Mouse (Mus musculus) activated CD4-positive, CD25-positive, alpha-beta regulatory T cell, adult 4 months (primary cell): ENCODE results near the gene Atg9b. TPM values are rescaled to one million over a fixed set of nuclear protein-coding genes. Genes with fewer than 3 reads are reported as not detected.
"Not testable (repeated sequence)": the region's sequence is repeated elsewhere in the genome, so short reads cannot be mapped to it uniquely, and the experiment has no call there.

Source experiments
- ATAC-seq: one replicate; pipeline ENCODE4 v1.8.0; 2017
- polyA plus RNA-seq, 2 experiments: library from polyadenylated mRNA; unstranded; fragments of 100-300 nt; shearing (Covaris generic); gene quantifications; one replicate each; pipeline ENCODE4 v1.2.1; 2017

Atg9b gene
- polyA plus RNA-seq, 2 experiments from 2014 or later = 2.2 to 2.9 TPM

DNA sequence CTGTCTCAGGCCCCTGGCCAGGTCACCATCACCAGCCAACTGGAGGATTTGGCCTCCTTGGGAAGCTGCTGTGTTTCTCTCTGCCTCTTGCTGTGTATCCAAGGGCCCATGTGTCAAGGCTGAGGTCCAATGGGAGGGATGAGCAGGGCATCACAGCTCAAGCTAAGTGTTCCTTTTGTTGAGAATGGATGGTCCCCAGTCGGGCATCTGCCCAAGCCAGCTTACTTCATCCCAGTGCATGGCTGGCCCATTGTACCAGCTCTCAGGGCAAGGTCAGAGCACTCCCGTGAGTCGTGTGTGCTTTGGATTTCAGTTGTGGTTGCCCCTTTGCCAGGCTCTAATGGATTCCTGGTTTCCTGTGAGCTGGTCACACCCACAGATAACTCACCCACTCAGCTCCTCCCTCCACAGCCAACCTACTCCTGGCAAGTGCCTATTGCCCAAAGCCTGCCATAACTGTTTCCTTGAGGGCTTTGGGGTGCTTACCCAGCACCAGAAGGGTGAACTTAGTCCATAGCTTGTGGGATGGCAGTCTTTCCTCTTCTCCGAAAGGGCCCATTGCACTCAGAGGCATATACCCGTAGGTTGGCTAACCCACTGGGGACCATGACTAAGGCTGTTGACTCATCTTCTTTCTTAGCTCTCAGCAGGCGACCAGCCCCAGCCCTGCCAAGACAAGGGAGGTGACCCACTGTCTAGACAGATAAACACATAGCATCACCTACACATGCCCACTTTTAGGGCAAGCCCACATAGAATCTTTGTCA, 12.8 kb upstream of the Atg9b start:
- no peak for ATAC-seq

DNA sequence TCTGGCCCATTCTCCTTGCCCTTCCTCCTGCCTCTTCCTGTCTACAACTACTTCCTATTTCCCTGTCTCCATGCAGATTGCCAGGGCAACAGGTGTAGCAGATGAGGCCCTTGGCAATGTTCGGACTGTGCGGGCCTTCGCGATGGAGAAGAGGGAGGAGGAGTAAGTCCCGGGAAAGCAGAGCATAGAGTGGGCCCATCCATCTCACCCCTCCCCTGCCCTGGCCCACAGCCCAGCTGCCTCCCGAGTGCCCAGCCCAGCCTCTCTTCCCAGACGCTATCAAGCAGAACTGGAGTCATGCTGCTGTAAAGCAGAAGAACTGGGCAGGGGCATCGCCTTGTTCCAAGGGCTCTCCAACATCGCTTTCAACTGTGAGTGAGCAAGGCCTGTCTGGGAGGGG, 10.0 kb upstream of the Atg9b start:
- ATAC-seq = no peak

DNA sequence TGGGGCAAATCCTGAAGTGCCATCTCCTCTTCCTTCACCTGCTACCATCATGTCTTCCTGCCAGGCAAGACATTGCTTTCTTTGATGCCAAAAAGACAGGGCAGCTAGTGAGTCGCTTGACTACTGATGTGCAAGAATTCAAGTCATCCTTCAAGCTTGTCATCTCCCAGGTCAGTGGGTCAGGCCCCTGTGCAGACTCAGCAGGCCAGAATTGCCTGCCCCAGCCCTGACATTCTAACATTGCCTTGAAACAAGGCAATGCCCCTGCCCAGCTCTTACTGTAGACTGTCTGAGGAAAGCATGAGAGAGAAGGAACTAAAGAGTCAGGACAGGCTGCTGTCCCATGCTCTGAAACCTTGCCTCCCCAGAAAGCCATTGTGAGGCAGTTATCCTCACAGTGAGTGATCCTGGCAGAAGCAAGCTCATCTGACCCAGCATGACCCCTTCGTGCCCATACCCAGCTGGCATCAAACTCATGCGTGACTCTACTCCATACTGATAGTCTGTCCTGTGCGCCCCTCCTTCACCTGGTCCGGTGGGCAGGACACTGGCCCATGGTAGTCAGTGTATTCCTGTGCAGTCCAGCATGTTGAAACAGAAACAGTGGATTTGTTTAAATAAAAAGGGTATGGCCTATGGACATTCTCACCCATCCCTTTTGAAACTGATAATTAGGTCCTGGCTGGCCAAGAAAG, 9.1 kb upstream of the Atg9b start:
- no peak for ATAC-seq

DNA sequence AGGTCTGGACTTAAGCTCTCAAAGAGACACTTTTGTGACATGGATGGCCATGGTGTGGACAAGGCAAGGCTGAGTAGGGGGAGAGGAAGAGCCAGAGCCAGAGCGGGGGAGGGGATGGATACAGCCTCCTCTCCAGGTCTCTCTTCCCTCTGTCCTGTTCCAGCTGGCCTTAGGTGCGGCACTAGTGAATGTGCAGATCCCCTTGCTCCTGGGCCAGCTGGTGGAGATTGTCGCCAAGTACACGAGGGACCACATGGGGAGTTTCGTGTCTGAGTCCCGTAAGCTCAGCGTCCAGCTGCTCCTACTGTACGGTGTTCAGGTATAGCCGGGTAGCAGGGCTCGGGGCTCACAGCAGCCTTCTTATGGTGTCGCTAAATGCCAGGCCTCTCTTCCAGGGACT, 8.4 kb upstream of the Atg9b start:
- no peak for ATAC-seq

DNA sequence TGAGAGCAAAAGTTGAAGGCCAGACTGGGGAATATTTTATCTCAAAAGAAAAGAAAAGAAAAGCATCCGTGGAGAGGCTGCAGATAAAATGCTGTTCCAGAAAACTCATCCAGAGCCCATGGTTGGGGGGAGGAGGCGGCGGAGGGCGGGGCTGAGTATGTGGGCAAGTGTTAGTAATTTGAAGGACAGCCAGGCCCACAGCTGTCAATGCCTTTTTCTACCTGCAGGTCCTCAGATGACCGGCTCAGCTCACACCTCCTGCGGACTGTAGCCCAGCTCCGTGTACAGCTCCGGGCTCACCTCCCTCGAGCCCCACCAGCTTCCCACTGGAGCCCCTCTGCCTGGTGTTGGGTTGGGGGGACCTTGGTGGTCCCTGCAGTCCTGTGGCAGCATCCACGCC, 7.7 kb upstream of the Atg9b start:
- ATAC-seq = no peak

DNA sequence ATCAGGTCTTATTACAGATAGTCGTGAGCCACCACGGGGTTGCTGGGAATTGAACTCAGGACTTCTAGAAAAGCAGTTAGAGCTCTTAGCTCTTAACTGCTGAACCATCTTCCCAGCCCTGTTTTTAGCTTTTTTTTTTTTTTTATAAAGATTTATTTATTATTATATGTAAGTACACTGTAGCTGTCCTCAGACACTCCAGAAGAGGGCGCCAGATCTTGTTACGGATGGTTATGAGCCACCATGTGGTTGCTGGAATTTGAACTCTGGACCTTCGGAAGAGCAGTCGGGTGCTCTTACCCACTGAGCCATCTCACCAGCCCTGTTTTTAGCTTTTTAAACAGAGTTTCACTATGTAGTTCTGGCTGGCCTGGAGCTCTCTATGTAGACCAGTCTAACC, 4.3 kb upstream of the Atg9b start:
- ATAC-seq = not testable (repeated sequence)

DNA sequence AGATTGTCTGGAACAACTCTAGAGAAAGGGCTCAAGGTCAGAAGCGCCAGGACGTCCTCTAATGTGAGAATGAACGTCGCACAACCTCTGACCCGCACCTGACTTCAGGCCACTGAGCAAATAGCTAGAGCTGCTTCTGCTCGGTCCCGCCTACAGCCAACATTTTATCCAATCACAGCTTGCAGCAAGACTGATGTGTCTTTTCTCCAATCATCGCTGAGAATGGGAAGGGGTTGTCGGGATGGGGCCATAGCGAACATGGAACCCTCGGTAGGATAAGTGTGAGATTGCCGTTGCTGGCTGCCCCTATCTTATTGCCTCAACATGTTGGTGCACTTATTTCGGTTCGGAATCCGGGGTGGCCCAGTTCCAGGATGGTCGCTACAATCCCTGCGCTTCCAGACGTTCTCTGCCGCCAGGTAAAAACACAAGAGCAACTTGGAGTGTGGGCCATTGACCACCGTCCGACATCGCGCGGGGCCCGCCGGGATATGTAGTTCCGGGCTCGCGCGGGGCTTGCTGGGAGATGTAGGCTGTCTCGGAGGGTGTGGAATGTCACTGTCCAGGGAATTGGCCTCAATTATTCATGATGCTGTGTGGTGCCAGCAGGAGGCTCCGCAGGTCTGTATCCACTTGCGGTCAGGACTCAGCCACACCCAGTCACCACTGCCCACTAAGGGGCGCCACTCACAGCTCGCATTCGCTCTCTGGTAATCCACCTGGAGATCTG, 2.4 kb upstream of the Atg9b start:
- peak; percentile 83 for ATAC-seq

DNA sequence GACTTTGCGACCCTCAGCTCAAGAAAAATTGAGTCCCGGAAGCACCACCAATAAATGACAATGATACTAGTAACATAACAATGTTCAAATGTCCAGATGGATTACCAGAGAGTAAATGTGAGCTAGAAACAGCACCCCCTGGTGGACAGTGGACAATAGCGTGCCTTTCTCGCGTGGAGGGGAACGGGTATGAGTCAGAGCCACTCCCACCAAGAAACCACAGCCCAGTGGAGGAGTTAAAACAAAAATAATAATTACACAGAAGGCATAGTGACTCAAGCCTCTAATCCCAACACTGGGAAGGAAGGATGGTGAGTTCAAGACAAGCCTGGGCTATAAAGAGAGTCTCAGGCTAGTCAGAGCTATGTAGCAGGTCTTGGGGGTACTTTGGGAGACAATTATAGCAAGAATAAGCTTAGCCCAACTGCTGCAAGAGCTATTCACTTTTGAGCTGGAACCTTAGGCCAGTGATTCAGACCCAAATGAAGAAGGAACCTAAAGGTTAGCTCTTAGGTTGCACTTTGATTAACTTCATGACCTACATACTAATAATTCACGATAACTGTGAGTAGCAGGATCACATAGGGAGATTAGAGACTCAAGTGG, 1.6 kb upstream of the Atg9b start, which contains the start of gene Abcb8:
Abcb8 (plus strand) TSS at position 272 of the 606 bp plus-strand sequence.
- peak; percentile 57 for ATAC-seq

DNA sequence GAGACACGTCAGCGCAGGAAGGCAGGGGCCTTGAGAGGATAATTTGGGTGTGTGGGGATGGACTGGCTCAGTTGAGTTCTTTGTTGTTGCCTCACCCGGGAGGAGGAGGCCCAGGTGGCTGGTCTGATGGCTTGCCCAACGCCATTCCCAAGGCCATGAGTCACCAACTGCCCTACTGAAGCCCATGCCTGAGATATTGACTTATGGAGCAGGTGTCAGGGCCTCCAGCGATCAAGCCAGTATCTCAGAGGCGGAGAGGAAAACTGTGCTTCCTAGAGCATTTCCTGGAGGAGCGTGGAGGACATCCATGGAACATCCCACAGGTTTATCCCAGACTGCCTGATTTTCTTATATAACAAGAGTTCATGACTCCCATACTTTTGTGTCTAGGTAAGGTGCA, 781 bp upstream of the Atg9b start:
- ATAC-seq = no peak

DNA sequence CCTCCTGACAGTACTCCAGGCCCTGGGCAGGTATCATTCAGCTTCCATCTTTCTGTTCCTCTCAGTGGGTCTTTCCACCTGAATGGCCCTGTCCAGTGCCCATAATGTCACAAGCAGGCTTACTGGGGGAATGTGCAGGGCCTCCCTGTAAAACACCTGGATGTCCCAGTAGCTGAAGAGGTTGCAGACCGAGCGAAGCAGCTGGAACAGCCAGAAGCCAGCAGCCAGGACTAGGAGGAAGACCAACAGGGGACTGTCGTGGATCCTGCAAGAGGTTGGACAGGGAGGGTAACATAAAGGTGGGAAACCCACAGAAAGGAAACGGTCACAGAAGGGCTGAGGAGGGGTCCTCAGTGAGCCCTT, 2.3 kb downstream of the Atg9b start:
- ATAC-seq = no peak

DNA sequence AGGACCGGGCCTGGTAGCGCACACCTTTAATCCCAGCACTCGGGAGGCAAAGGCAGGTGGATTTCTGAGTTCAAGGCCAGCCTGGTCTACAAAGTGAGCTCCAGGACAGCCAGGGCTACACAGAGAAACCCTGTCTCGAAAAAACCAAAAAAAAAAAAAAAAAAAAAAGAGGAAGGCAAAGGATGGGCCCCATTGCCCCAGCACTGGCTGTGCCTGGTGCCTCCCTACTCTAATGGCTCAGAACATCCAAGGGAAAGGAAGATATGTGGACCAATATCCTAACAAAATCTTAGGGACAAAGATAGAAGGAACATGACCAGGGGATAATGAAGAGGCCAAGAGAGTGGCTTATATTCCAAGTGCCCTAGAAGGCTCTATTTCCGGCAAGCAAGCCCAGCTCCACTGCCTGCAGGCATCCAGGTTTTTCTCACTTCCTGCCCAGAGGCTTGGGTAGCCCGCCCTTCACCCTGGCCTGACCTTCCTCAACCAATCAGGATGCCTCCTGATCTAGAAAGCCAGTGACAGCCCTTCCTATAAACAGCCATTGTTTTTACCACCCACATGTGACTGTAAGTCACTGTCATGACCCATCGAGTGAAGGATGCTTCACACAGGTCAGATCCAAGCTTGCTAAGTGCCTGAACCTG, 2.8 kb downstream of the Atg9b start:
- peak; percentile 52 for ATAC-seq

DNA sequence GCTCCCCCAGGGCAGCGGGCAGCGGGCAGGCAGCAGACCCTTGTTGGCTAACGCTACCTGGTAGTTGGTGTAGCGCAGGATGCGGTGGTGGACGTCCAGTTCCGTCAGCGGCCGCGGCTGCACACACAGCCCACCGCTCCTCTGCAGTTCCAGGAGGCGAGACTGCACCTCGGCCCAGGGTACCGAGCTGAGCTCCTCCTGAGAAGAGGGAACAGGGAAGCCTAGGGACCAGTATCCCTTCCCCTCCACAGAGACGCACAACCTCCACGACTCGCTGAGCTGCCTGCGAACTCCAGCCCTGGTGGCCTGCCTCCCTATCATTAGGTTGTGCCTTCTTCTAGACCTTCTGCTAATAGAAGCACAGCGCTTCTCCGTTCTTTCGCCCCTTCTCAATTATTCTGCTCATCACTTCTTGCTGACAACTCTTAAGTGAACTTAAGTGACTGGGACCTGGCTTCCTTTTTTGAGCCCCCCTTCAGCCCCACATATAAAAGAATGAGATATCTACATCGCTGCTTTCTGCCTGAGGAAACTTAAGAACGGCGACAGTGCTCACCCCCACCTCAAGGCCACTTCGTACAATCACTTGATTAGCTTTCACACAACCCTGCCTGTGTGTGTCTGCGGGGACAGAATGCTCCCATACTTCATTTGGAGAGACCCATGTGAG, 3.6 kb downstream of the Atg9b start:
- no peak for ATAC-seq

DNA sequence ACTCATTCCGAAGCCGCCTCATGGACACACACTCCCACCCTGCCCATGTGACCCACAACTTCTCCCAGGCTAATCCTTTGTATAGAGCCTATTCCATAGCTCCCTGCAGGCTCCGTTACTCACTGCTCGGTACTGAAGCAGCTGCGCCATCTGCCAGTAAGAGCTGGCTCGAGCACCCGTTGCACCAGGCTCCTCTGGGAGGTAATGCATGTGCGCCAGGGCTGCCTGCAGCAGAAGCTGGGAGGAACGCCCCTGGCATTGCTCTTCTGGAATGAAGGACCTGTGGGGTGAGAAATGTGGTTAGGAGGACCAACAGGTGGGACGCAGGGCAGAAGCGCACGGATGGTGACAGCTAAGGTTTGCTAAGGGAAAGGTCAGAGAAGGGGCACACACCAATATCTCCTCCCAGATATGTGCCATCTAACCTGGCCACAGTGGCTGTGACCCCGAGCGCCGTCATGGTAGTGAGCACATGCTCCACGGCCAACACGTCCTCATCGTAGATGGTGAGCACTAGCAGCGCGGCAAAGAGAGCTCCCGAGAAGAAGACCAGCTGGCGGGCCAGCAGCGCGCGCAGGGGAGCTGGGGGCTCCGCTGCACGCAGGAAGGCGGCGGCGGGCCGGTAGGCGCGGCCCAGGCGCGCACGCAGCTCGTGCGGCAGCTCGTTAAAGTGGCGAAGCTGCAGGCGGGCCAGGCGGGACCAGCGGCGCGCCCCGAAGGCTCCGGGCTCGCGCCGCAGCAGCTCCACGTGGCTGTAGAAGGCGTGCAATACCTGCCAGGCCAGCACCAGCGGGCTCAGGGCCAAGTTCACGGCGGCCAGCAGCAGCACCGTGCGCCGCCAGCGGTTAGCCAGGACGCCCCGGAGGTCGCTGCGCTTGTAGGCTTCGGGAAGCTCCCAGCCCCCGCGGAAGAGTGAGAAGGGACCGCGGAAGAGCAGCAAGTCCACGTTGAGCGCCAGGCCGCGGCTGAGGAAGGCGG, 4.4 kb downstream of the Atg9b start:
- peak; percentile 21 for ATAC-seq

DNA sequence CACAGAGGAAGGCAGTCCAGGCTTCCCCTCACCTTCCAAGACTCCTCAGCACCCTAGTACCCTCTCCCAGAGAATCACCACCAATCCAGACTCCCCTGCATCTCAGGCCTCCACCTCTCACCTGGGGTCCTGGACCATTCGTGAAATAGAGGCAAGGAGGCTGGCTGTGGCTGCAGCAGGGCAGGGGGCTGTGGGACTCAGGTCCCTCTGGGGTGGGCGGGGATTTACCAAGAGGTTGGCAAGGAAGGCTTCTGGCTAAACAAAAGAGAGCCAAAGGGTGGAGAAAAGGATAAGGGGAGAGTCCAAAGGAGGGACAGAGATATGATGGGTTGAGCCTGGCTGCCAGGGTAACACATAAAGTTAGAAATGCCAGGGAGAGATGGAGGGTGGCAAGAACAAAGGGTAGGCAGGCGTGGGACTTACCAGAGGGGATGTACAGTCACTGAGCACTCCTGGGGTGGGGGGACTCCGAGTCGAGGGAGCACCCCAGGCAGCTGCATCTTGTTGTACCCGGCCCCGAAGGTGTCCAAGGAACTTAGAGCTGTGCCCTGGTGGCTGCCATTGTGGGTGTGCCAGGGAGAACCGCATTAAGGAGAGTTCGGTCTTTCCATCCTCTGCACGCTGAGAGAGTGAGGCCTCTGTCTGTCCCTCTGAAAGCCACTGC, 5.9 kb downstream of the Atg9b start:
- ATAC-seq = no peak

DNA sequence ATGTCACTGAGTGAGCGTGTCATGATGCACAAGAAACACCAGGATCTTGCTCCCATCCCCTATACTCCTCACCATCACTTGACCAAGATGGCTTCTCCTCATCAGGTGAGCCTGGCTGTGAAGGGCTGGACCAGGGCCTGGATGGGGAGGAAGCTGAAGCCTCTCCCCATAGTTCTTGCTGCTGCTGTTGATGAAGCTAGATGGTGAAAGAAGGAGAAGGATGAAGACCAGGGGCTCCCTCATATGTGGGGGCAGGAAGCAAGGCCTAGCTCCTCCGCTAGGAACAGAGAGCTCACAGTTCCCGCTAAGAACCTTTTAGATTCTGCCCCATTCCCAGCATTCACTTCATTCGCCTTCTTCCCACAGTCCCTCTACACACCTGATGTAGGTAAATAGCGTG, 6.6 kb downstream of the Atg9b start:
- no peak for ATAC-seq

DNA sequence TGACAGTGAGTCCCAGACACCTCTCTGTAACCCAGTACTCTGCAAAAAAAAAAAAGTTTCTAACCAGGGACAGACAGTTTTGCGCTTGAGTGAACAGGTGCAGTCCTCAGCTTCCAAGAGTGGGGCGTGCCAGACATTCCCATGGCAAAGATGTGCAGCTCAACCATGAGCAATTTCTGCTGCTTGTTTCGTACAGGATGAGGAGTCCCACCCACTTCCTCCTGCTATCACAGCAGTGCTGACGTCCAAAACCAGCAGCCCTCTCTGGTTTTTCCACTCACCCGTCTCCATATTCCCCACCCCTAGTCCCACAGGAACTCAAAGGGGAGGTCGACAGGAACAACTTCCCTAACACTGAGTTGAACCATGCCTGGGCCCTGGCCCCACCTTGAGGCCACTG, 7.5 kb downstream of the Atg9b start:
- ATAC-seq = peak; percentile 33

DNA sequence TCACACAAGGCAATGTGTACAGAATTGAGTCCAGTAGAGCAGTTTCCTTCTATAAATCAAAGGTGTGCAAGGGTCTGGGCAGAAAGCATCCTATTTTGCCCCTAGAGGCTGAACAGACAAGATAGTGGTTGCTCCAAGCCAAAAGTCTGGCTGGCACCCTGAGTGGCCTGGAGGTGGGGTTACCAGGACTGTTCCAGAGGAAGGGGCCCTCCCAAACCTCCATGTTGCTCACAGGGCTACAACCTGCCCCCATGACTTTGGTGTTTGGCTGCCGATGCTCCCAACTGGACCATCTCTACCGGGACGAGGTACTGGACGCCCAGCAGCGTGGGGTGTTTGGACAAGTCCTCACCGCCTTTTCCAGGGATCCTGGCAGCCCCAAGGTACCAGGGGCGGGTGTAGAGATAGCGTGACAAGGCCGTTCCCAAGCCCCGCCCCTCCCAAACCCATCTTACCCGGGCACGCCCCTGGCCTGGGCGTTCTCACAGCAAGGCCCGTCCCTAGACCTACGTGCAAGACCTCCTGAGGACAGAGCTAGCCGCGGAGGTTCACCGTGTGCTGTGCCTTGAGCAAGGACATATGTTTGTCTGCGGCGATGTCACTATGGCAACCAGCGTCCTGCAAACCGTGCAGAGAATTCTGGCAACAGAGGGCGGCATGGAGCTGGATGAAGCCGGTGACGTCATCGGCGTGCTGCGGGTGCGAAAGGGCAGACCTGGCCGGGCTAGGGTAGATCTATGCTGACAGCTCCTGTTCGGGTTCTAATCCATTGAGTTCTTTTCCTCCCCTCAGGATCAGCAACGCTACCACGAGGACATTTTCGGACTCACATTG, 8.7 kb downstream of the Atg9b start:
- ATAC-seq = peak; percentile 78

DNA sequence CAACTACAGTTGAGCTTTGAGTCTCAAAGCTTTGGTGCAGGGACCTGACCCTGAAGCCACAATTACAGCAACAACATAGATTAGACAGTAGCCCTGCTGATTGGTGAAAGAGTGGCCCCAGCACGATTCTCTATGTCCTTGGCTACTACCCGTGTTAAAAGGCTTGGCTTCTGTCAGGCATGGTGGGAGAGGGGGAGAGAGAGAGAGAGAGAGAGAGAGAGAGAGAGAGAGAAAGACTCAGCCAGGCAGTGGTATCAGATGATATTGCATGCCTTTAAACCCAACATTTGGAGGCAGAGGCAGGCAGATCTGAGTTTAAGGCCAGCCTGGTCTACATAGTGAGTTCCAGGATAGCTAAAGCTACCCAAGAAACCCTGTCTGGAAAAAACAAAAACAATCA, 10.0 kb downstream of the Atg9b start:
- ATAC-seq = no peak

DNA sequence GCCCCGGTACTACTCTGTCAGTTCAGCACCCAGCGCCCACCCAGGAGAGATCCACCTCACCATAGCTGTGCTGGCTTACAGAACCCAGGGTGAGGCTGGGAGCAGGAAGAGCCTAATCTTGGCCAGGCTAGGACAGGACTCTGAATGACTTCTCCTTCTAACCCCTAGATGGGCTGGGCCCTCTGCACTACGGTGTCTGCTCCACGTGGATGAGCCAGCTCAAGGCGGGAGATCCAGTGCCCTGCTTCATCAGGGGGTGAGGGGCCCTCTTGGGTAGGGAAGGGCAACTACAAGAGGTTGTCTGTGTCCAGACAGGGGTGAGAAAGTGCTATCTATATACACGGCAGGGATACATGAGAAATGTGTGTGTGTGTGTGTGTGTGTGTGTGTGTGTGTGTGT, 10.5 kb downstream of the Atg9b start:
- no peak for ATAC-seq
